Mouse (Mus musculus): ENCODE measurements at regions not wholly inside any gene's neighbourhood (a gene's known extent, or its start where the extent isn't known, plus 50 kb on each side); places are given as distances from the start of the nearest gene placed in this dataset.

DNA sequence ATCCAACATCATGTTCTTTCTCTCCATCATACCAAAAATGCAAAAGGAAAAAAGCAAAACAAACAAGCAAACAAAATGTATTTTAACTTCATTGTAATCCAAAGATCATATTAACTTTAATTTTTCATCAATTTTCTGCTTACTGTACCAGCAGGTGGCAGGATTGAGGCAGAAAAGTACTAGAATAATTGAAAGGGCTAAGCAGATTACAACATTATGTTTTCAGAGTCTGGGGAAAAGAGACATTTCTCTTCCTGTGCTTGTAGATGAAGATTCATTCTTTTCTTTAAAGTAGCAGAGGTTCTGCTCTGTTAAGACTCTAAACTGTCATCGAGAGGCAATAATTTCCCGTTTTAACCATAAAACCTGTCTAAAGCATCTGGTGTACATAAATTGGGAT, 394.7 kb upstream of the Slitrk6 start:
- no peak for DNase-seq
- intact Hi-C loops (cut with DNase I): loop anchor here (5.0 kb wide), 1 partner anchor 523 kb away; no protein-coding TSS in a partner anchor

DNA sequence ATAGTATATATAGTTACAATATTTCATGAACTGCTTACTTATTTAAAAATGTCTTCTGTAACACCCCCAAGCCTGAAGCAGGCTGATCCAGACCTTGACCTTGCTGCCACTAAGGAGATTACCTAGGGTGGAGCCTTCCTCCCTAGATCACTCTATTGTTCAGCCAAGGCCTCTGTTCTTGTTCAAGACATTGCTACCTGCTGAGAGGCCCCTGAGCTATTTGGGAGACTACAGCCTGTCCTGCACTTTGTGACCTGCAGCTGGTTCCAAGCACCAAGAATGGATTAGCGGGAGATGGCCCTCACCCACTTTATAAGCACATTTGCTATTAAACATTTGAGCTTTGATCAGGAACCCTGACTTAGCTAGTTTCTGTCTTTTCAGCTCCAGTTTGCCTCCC, 361.7 kb upstream of the Slitrk6 start:
- intact Hi-C loops (cut with DNase I): no loop called here
- DNase-seq: no peak

DNA sequence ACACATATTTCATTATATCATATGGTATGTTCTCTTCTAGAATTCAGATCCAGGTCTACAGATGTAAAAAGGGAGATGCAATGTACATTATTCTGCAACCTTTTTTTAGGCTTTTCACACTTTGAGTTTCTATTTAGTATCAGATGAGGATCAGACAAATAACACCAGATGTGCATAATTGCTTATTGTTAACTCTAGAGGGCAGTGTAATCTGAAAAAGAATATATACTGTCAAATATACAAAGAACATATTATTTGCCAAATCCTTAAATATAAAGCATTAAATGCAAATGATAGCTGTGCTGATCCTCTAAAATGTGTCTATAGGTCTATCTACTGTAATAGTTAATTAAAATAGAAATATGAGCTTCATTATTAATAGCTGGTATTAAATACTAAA, 348.6 kb upstream of the Slitrk6 start:
- DNase-seq: no peak
- intact Hi-C loops (cut with DNase I): no loop called here

DNA sequence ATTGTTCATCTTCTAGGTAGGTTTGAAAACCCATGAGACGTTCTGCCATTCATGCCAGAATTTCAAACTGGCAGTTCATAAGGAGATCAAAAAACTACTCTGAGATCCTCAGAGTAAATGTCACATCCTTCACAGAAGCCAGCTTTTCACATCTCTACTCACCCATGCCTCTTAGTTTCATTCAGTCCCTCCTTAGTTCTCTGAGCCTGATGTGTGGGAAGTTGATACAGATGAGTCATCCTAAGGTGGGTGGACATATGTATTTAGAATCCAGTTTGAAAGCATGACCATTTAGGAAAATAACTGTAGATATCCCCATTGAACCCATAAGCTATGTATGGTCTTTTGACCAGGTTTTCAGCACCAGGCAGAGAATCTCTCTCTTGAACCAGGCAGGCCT, 345.3 kb upstream of the Slitrk6 start:
- intact Hi-C loops (cut with DNase I): no loop called here
- DNase-seq: no peak

DNA sequence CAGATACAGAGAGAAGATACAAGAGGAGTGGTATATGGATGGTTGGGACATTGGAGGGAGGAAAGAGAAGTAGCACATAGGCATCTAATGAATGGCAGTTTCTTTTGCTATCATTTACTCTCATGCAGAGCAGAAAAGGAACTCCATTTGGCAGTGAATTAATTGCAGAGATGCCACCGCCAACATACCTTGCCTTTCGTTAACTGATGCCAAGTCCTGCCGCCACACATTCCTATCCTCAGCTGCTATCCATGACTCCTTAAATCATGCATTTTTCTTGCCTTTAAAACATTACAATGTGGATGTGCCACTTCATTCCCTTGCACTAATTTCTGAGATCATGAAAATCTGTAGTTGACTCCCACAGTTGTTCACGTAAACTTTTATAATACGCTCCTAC, 341.3 kb upstream of the Slitrk6 start:
- intact Hi-C loops (cut with DNase I): no loop called here

DNA sequence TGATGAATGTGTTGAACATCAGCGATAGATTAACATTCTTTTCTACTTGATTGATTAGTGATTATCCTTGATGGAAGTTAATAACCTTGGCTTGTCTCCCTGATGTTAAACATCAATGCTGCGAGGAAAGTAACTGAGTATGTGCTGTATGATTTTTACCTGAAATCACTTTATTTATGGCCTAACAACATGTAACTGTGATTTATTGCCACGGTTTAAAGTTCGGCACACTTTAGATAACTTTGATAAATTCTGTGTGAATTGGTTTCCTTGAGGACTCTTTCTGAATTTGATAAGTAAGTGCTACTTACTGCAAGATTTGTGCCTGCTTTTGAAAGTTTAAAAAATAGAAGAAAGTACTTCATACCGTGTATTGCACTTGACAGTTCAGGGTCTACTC, 319.6 kb upstream of the Slitrk6 start:
- DNase-seq: no peak
- intact Hi-C loops (cut with DNase I): no loop called here

More for the DNA sequence above, 341.3 kb upstream of the Slitrk6 start:
- DNase-seq: no peak

DNA sequence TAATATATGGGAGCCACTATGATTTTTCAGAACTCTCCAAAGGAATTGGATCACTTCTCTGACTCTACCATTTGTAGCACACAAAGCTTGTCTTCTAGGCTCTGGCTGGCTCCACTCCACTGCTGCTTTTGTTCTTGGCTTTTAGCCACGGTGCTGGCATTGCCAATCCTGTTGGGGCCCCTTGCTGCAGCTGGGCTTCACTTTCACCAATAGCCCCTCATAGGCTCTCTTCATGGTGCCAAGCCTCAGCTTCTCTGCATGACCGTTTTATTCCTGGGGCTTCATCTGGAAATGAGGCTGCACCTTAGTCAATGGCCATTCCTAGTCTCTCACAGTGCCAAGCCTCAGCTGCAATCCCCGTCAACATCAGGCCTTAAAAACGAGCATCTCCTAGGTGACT, 318.6 kb upstream of the Slitrk6 start:
- DNase-seq: no peak

More for the DNA sequence above, 318.6 kb upstream of the Slitrk6 start:
- intact Hi-C loops (cut with DNase I): no loop called here
